Comparison of ENCODE assay signal across 26 mouse cellular contexts in the genomic region with DNA sequence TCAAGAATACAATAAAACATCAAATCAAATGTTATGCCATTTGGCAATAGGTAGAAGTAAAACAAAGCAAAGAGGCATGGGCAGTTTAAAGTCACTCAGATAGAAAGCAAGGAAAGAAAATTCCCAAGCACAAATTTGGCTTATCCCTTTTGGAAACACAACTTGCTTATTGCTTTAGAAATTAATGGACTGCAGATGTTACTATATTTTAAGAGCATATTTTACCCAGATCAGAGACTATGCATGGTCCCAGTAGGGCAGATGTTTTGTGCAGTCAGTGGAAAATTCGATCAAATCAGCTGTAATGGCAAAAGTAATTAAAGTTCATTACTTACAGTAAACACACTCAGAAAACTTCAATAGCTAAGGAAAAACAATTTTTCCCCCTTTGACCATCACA.
DNase-seq lines count a peak whose midpoint lies in the region; ATAC-seq lines count a peak whose summit lies in the region.
"Had no signal": no experiment of that assay in that cellular context is flagged by ENCODE, and none has a peak within 500 bp of the region (broad histone marks: within the 10 kb centered on the region; RNA-seq: fewer than 3 reads in every experiment).

No protein-coding gene starts in this region.

- H3K4me3 ChIP-seq in limb, embryonic 13.5 days: no peak overlapping the region
- no peak overlapping the region for H3K4me3 ChIP-seq in limb, embryonic 10.5 days
- H3K4me3 ChIP-seq in embryonic facial prominence, embryonic 14.5 days (ENCODE audit: low read depth, low read length): no peak overlapping the region
- H3K4me3 ChIP-seq in kidney, embryonic 14.5 days (ENCODE audit: low read length): no peak overlapping the region
- H3K4me3 ChIP-seq: erythroblast, embryonic 14.5 days; forebrain, embryonic 12.5 days; forebrain, embryonic 15.5 days; gastrocnemius, adult 2 months; hindbrain, embryonic 12.5 days; hindbrain, embryonic 15.5 days had no signal

- no peaks in the 10 kb centered on the region for H3K9me3 ChIP-seq in limb, embryonic 13.5 days
- no peaks in the 10 kb centered on the region for H3K9me3 ChIP-seq in limb, embryonic 10.5 days (replicated peaks)
- H3K9me3 ChIP-seq in embryonic facial prominence, embryonic 14.5 days (ENCODE audit: control insufficient read depth, low read length): no peaks in the 10 kb centered on the region
- no peaks in the 10 kb centered on the region for H3K9me3 ChIP-seq in kidney, embryonic 14.5 days (ENCODE audit: control insufficient read depth, low read length)
- H3K9me3 ChIP-seq: forebrain, embryonic 12.5 days; forebrain, embryonic 15.5 days; G1E; hindbrain, embryonic 12.5 days; hindbrain, embryonic 15.5 days had no signal

- peak; percentile 36; the same call in 1 of the 2 replicates for ATAC-seq in limb, embryonic 13.5 days (ENCODE audit: low FRiP score, low read depth)
- no peak for ATAC-seq in embryonic facial prominence, embryonic 14.5 days (ENCODE audit: low read depth)
- no peak for ATAC-seq in kidney, embryonic 14.5 days (ENCODE audit: low FRiP score, low TSS enrichment)
- ATAC-seq: forebrain, embryonic 15.5 days; Patski had no signal

- no peak for DNase-seq in limb, embryonic 10.5 days (ENCODE audit: low spot score)
- DNase-seq in embryonic facial prominence, embryonic 14.5 days (ENCODE audit: low spot score): peak; percentile 60
- DNase-seq in retina, postnatal 1 day: peak; percentile 14
- no peak for DNase-seq in adrenal gland, postnatal 4 days (ENCODE audit: low spot score in 2 of 2)
- DNase-seq: adrenal gland, adult 2 months; adrenal gland, postnatal 14 days; B cell, adult 2 months; cerebellum, adult 11-12 months; cerebellum, adult 8-10 months; cerebellum, postnatal 10 days; cerebellum, postnatal 36 days; embryo, embryonic 11 days; gastrocnemius, adult 2 months; gastrocnemius, postnatal 14 days; heart, adult 11 months had no signal

- 0 out of 2 replicates have a peak overlapping the region, but pooled peaks have one; percentile 7 for H3K27ac ChIP-seq in limb, embryonic 13.5 days
- H3K27ac ChIP-seq in limb, embryonic 10.5 days: no peak overlapping the region
- peak overlapping the region; percentile 28; the same call in 1 of the 2 replicates for H3K27ac ChIP-seq in embryonic facial prominence, embryonic 14.5 days (replicated peaks; ENCODE audit: low read depth, low read length)
- H3K27ac ChIP-seq in kidney, embryonic 14.5 days (ENCODE audit: low read depth, low read length): no peak overlapping the region
- H3K27ac ChIP-seq: forebrain, embryonic 12.5 days; forebrain, embryonic 15.5 days; gastrocnemius, adult 2 months; hindbrain, embryonic 12.5 days; hindbrain, embryonic 15.5 days had no signal

- no peaks in the 10 kb centered on the region for H3K27me3 ChIP-seq in limb, embryonic 13.5 days
- no peaks in the 10 kb centered on the region for H3K27me3 ChIP-seq in limb, embryonic 10.5 days (ENCODE audit: low read depth, poor library complexity, severe bottlenecking)
- no peaks in the 10 kb centered on the region for H3K27me3 ChIP-seq in embryonic facial prominence, embryonic 14.5 days (replicated peaks; ENCODE audit: control insufficient read depth, insufficient read depth, low read length)
- H3K27me3 ChIP-seq in kidney, embryonic 14.5 days (ENCODE audit: control insufficient read depth, insufficient read depth, low read length): no peaks in the 10 kb centered on the region
- H3K27me3 ChIP-seq: CH12.LX; forebrain, embryonic 12.5 days; forebrain, embryonic 15.5 days; hindbrain, embryonic 12.5 days; hindbrain, embryonic 15.5 days; Patski had no signal

- WGBS in limb, embryonic 13.5 days: 22% methylated on average over 1 of the region's 1 CpGs
- WGBS in limb, embryonic 10.5 days: 77% methylated on average over 1 of the region's 1 CpGs
- 31% methylated on average over 1 of the region's 1 CpGs for WGBS in embryonic facial prominence, embryonic 14.5 days
- WGBS in kidney, embryonic 14.5 days: 62% methylated on average over 1 of the region's 1 CpGs

- no peak overlapping the region for H3K4me2 ChIP-seq in limb, embryonic 13.5 days (replicated peaks)
- H3K4me2 ChIP-seq in embryonic facial prominence, embryonic 14.5 days (ENCODE audit: low read depth, low read length): no peak overlapping the region
- no peak overlapping the region for H3K4me2 ChIP-seq in kidney, embryonic 14.5 days (replicated peaks; ENCODE audit: low read depth, low read length)
- H3K4me2 ChIP-seq: forebrain, embryonic 12.5 days; forebrain, embryonic 15.5 days; heart, embryonic 11.5 days; hindbrain, embryonic 12.5 days; hindbrain, embryonic 15.5 days had no signal

- peaks cover 3% of the 10 kb centered on the region; the same call in 1 of the 2 replicates for H3K4me1 ChIP-seq in limb, embryonic 13.5 days
- peaks cover 12% of the 10 kb centered on the region for H3K4me1 ChIP-seq in limb, embryonic 10.5 days
- H3K4me1 ChIP-seq in embryonic facial prominence, embryonic 14.5 days (ENCODE audit: control insufficient read depth, insufficient read depth, low read length): 0 out of 2 replicates have a peak, but pooled peaks cover 4% of the 10 kb centered on the region
- no peaks in the 10 kb centered on the region for H3K4me1 ChIP-seq in kidney, embryonic 14.5 days (ENCODE audit: control insufficient read depth, insufficient read depth, low read length)
- H3K4me1 ChIP-seq: forebrain, embryonic 12.5 days; forebrain, embryonic 15.5 days; hindbrain, embryonic 12.5 days; hindbrain, embryonic 15.5 days had no signal

- no peak overlapping the region for H3K9ac ChIP-seq in limb, embryonic 13.5 days
- H3K9ac ChIP-seq in embryonic facial prominence, embryonic 14.5 days (ENCODE audit: low read depth, low read length): no peak overlapping the region
- H3K9ac ChIP-seq in kidney, embryonic 14.5 days (ENCODE audit: low read depth, low read length): no peak overlapping the region
- H3K9ac ChIP-seq: forebrain, embryonic 12.5 days; forebrain, embryonic 15.5 days; hindbrain, embryonic 12.5 days; hindbrain, embryonic 15.5 days had no signal

- H3K36me3 ChIP-seq in limb, embryonic 13.5 days: no peaks in the 10 kb centered on the region
- no peaks in the 10 kb centered on the region for H3K36me3 ChIP-seq in limb, embryonic 10.5 days
- no peaks in the 10 kb centered on the region for H3K36me3 ChIP-seq in embryonic facial prominence, embryonic 14.5 days (ENCODE audit: control insufficient read depth, insufficient read depth, low read length)
- no peaks in the 10 kb centered on the region for H3K36me3 ChIP-seq in kidney, embryonic 14.5 days (ENCODE audit: control insufficient read depth, insufficient read depth, low read length)
- H3K36me3 ChIP-seq: forebrain, embryonic 12.5 days; forebrain, embryonic 15.5 days; G1E; hindbrain, embryonic 12.5 days; hindbrain, embryonic 15.5 days had no signal

Comparison
In these comparisons a context has a peak if more than half of its experiments do, and no peak if none do; other contexts are left out.
1. H3K27ac ChIP-seq: peak in limb, embryonic 13.5 days (single experiment) and embryonic facial prominence, embryonic 14.5 days (single experiment); none in limb, embryonic 10.5 days (single experiment) and kidney, embryonic 14.5 days (single experiment).
2. DNase-seq: peak in embryonic facial prominence, embryonic 14.5 days (single experiment) and retina, postnatal 1 day (single experiment); none in limb, embryonic 10.5 days (single experiment) and adrenal gland, postnatal 4 days (0 of 2).